Mouse (Mus musculus): Measurements from ENCODE around the gene Ccdc181.

The Ccdc181 gene

DNA sequence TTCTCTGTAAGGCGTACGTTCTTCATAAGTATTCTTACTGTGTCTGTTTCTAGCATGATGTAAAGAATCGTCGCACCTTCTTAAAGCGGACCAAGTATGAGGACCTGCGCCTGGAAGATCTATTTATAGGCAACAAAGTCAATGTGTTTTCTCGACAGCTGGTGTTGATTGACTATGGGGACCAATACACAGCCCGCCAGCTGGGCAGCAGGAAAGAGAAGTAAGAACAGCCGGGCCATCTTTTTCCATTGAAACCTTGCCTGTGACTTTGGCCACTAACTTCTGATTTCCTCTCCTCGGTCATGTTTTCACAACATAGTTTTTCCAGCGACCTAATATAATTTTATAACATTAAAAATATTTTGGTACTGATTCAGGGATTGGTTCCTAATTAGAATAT is 57.2 kb downstream of the Ccdc181 start:
- DNase-seq (ENCODE audit: low spot score in 2 of 2): peak; percentile 15 to 19

DNA sequence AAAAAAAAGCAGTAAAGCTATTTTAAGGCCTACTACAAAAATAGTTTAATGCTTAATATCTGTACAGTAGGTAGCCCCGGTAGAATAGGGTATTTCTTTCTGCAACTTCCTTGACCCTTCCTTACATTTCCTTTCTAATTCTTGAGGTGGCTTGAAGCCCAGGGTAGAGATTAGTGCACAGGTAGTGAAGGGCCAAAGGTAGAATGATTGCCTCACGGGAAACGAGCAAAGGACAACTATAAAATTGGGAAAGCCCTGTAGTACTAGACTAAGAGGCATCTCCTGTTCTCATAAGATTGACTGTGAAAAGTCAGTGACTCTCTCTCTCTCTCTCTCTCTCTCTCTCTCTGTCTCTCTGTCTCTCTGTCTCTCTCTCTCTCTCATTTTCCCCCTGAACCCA is 60.0 kb downstream of the Ccdc181 start:
- DNase-seq (ENCODE audit: low spot score in 2 of 2): no peak

DNA sequence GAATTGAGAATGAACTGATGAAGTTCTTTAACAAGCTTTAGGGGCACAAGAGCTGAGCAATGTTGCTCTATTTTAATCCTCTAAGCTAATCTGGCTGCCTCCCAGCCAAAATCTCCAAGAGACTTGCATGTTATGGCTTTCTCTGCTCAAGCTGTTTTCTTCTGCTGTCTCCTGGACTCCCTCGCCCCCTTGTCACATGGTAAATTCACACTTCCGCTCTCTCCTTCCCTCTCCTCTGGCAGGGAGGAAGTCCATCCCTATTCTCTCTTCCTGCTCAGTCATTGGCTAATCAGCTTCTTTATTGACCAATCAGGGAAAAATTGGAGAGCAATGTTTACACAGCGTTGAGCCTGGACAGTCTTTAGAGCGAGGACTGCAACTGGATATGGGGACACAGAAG is 60.5 kb downstream of the Ccdc181 start:
- DNase-seq (ENCODE audit: low spot score in 2 of 2): no peak
